8 mouse cellular contexts compared by ENCODE assay signal in the genomic region with DNA sequence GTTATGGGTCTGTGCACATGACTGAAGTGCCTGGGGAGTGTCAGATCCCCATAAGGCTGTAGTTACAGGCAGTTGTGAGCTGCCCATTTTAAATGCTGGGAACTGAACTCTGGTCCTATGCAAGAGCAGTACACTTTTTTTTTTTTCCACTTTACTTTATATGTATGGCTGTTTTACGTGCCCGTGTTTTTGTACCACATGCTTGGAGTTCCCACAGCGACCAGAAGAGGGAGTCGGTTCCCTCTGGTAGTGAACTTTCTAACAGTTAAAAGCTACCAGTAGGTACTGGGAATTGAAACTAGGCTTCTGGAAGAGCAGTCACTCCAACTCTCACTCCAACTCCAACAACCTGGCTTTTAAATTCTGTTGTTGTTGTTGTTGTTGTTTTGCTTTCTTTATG. TPM values are rescaled to one million over a fixed set of nuclear protein-coding genes. Genes with fewer than 3 reads are reported as not detected.
DNase-seq lines count a peak whose midpoint lies in the region; ATAC-seq and TF ChIP-seq lines count a peak whose summit lies in the region.

No protein-coding gene starts in this region.

- ATAC-seq in common myeloid progenitor, adult 5-6 weeks (replicated peaks; ENCODE audit: low read depth, poor library complexity, severe bottlenecking): peak; percentile 26; the same call in 1 of the 2 replicates
- ATAC-seq in heart, embryonic 12.5 days (ENCODE audit: insufficient number of reproducible peaks, low FRiP score): no peak
- no peak for ATAC-seq in midbrain, embryonic 14.5 days (ENCODE audit: low FRiP score, low TSS enrichment)
- no peak for ATAC-seq in stomach, postnatal 0 days (ENCODE audit: low FRiP score, low TSS enrichment)

- no peaks in the 10 kb centered on the region for H3K27me3 ChIP-seq in heart, embryonic 12.5 days (replicated peaks)
- H3K27me3 ChIP-seq in midbrain, embryonic 14.5 days (ENCODE audit: control insufficient read depth, insufficient read depth, low read length): 0 out of 2 replicates have a peak, but pooled peaks cover 2% of the 10 kb centered on the region
- no peaks in the 10 kb centered on the region for H3K27me3 ChIP-seq in stomach, postnatal 0 days (ENCODE audit: control insufficient read depth, insufficient read depth, low read length)

- peaks cover 27% of the 10 kb centered on the region for H3K36me3 ChIP-seq in heart, embryonic 12.5 days
- peaks cover 28% of the 10 kb centered on the region for H3K36me3 ChIP-seq in midbrain, embryonic 14.5 days (ENCODE audit: control insufficient read depth, insufficient read depth, low read length)
- peaks cover 15% of the 10 kb centered on the region for H3K36me3 ChIP-seq in stomach, postnatal 0 days (ENCODE audit: control insufficient read depth, insufficient read depth, low read length)

- H3K4me3 ChIP-seq in heart, embryonic 12.5 days: peak overlapping the region; percentile 78; the same call in 1 of the 2 replicates
- H3K4me3 ChIP-seq in midbrain, embryonic 14.5 days (replicated peaks; ENCODE audit: low read depth, low read length): peak overlapping the region; percentile 76; the same call in 1 of the 2 replicates
- H3K4me3 ChIP-seq in stomach, postnatal 0 days (ENCODE audit: low read depth, low read length): no peak overlapping the region

- no peak overlapping the region for H3K9ac ChIP-seq in heart, embryonic 12.5 days
- no peak overlapping the region for H3K9ac ChIP-seq in midbrain, embryonic 14.5 days (replicated peaks; ENCODE audit: low read length)
- no peak overlapping the region for H3K9ac ChIP-seq in stomach, postnatal 0 days (ENCODE audit: low read length)

- 25% methylated on average over 4 of the region's 4 CpGs for WGBS in heart, embryonic 12.5 days
- 23% methylated on average over 4 of the region's 4 CpGs for WGBS in midbrain, embryonic 14.5 days
- WGBS in stomach, postnatal 0 days: 40% methylated on average over 4 of the region's 4 CpGs

- DNase-seq in 3T3-L1 (ENCODE audit: low read depth, low spot score): peak; percentile 72
- DNase-seq in CD8-positive naive resting alpha-beta T cell, adult 2 months (ENCODE audit: low read depth in 2 of 2, low spot score in 2 of 2): peak; percentile 57 to 77
- peak; percentile 65 to 72 for DNase-seq in kidney, postnatal 4 days
- peak; percentile 55 for DNase-seq in midbrain, embryonic 14.5 days
- peak; percentile 59 for DNase-seq in stomach, postnatal 0 days (ENCODE audit: low spot score)
- DNase-seq in gastrocnemius, postnatal 4 days (ENCODE audit: low spot score in 2 of 2): no peak

- no peak overlapping the region for H3K4me2 ChIP-seq in heart, embryonic 12.5 days
- peak overlapping the region; percentile 78 for H3K4me2 ChIP-seq in midbrain, embryonic 14.5 days (ENCODE audit: low read length)
- peak overlapping the region; percentile 73; the same call in 1 of the 2 replicates for H3K4me2 ChIP-seq in stomach, postnatal 0 days (replicated peaks; ENCODE audit: low read depth)

- H3K4me1 ChIP-seq in heart, embryonic 12.5 days (replicated peaks): peaks cover 12% of the 10 kb centered on the region
- peaks cover 6% of the 10 kb centered on the region; the same call in 1 of the 2 replicates for H3K4me1 ChIP-seq in midbrain, embryonic 14.5 days (ENCODE audit: control insufficient read depth, insufficient read depth, low read length)
- H3K4me1 ChIP-seq in stomach, postnatal 0 days (replicated peaks; ENCODE audit: control insufficient read depth, insufficient read depth): 0 out of 2 replicates have a peak, but pooled peaks cover 2% of the 10 kb centered on the region

- TF ChIP-seq EP300 in stomach, postnatal 0 days (optimal IDR thresholded peaks at IDR 0.05): no peak

- peak; percentile 66 for TF ChIP-seq CTCF in stomach, postnatal 0 days (IDR thresholded peaks at IDR 0.05; ENCODE audit: low read depth)

- H3K27ac ChIP-seq in heart, embryonic 12.5 days (ENCODE audit: poor library complexity, severe bottlenecking): no peak overlapping the region
- H3K27ac ChIP-seq in midbrain, embryonic 14.5 days (replicated peaks; ENCODE audit: low read depth, low read length): peak overlapping the region; percentile 66; the same call in 1 of the 2 replicates
- no peak overlapping the region for H3K27ac ChIP-seq in stomach, postnatal 0 days (replicated peaks)

- H3K9me3 ChIP-seq in heart, embryonic 12.5 days (replicated peaks): no peaks in the 10 kb centered on the region
- H3K9me3 ChIP-seq in midbrain, embryonic 14.5 days (ENCODE audit: control insufficient read depth, low read length): no peaks in the 10 kb centered on the region
- H3K9me3 ChIP-seq in stomach, postnatal 0 days (ENCODE audit: control insufficient read depth, low read length): no peaks in the 10 kb centered on the region

RNA-seq across cellular contexts. Expression of a gene that starts 0.7 kb away (rescaled TPM):
- total RNA-seq in common myeloid progenitor, adult 5-6 weeks (2017): 21.3 and 27.0 TPM in 2 replicates
- polyA plus RNA-seq in heart, embryonic 12.5 days (2016; fragmentation: Nextera tagmentation; extraction: Ambion mirVana): 42.7 and 44.2 TPM in 2 replicates
- 89.6 and 96.1 TPM in 2 replicates for polyA plus RNA-seq in midbrain, embryonic 14.5 days (2014; fragmentation: Nextera tagmentation; extraction: Ambion mirVana)
- 32.2 and 34.8 TPM in 2 replicates for polyA plus RNA-seq in stomach, postnatal 0 days (2015; fragmentation: Nextera tagmentation; extraction: Ambion mirVana)
- total RNA-seq in gastrocnemius, postnatal 4 days (2021): 10 to 100 TPM; 24.5 to 27.2 TPM

RNA-seq across cellular contexts. Expression of a gene that starts 24.2 kb away (rescaled TPM):
- total RNA-seq in common myeloid progenitor, adult 5-6 weeks (2017): 22.7 and 33.6 TPM in 2 replicates
- polyA plus RNA-seq in heart, embryonic 12.5 days (2016; fragmentation: Nextera tagmentation; extraction: Ambion mirVana): 16.6 and 18.3 TPM in 2 replicates
- 28.3 and 33.2 TPM in 2 replicates for polyA plus RNA-seq in midbrain, embryonic 14.5 days (2014; fragmentation: Nextera tagmentation; extraction: Ambion mirVana)
- 6.2 and 6.9 TPM in 2 replicates for polyA plus RNA-seq in stomach, postnatal 0 days (2015; fragmentation: Nextera tagmentation; extraction: Ambion mirVana)
- 10 to 100 TPM; 15.8 to 17.5 TPM for total RNA-seq in gastrocnemius, postnatal 4 days (2021)

RNA-seq across cellular contexts. Expression of a gene that starts 26.5 kb away (rescaled TPM):
- 42.8 and 48.4 TPM in 2 replicates for total RNA-seq in common myeloid progenitor, adult 5-6 weeks (2017)
- 28.4 and 30.7 TPM in 2 replicates for polyA plus RNA-seq in heart, embryonic 12.5 days (2016; fragmentation: Nextera tagmentation; extraction: Ambion mirVana)
- polyA plus RNA-seq in midbrain, embryonic 14.5 days (2014; fragmentation: Nextera tagmentation; extraction: Ambion mirVana): 22.5 and 26.1 TPM in 2 replicates
- 18.1 and 18.5 TPM in 2 replicates for polyA plus RNA-seq in stomach, postnatal 0 days (2015; fragmentation: Nextera tagmentation; extraction: Ambion mirVana)
- total RNA-seq in gastrocnemius, postnatal 4 days (2021): 10 to 100 TPM; 91.5 to 93.0 TPM

RNA-seq across cellular contexts. Expression of a gene that starts 27.2 kb away (rescaled TPM):
- total RNA-seq in common myeloid progenitor, adult 5-6 weeks (2017): 324 and 355 TPM in 2 replicates
- 284 and 317 TPM in 2 replicates for polyA plus RNA-seq in heart, embryonic 12.5 days (2016; fragmentation: Nextera tagmentation; extraction: Ambion mirVana)
- polyA plus RNA-seq in midbrain, embryonic 14.5 days (2014; fragmentation: Nextera tagmentation; extraction: Ambion mirVana): 169 and 339 TPM in 2 replicates
- 254 and 313 TPM in 2 replicates for polyA plus RNA-seq in stomach, postnatal 0 days (2015; fragmentation: Nextera tagmentation; extraction: Ambion mirVana)
- 100 to 1,000 TPM; 160 to 162 TPM for total RNA-seq in gastrocnemius, postnatal 4 days (2021)

Comparison
In these comparisons a context has a peak if more than half of its experiments do, and no peak if none do; other contexts are left out.
1. DNase-seq: peak in 3T3-L1 (single experiment), CD8-positive naive resting alpha-beta T cell, adult 2 months (2 of 2), kidney, postnatal 4 days (2 of 2), midbrain, embryonic 14.5 days (single experiment) and stomach, postnatal 0 days (single experiment); none in gastrocnemius, postnatal 4 days (0 of 2).